Comparison of ENCODE assay signal across 8 mouse cellular contexts in genomic region chr15:96488941-96489786, GRCm38 (mm10). TPM values are rescaled to one million over a fixed set of nuclear protein-coding genes. Genes with fewer than 3 reads are reported as not detected.
DNase-seq lines count a peak whose midpoint lies in the region; ATAC-seq and TF ChIP-seq lines count a peak whose summit lies in the region.

No protein-coding gene starts in this region.

- peaks cover 5% of the 10 kb centered on the region; the same call in 1 of the 2 replicates for H3K4me1 ChIP-seq in heart, embryonic 11.5 days (ENCODE audit: control insufficient read depth, insufficient read depth, low read length)
- H3K4me1 ChIP-seq in ES-E14 (ENCODE audit: control insufficient read depth in 2 of 2, insufficient read depth in 2 of 2, low read length in 2 of 2, poor library complexity in 1 of 2) = peaks cover 6 to 17% of the 10 kb centered on the region in 2 experiments
- H3K4me1 ChIP-seq in hindbrain, embryonic 13.5 days (replicated peaks) = peaks cover 39% of the 10 kb centered on the region
- H3K4me1 ChIP-seq in stomach, embryonic 14.5 days (ENCODE audit: control insufficient read depth, insufficient read depth, low read length) = peaks cover 7% of the 10 kb centered on the region; the same call in 1 of the 2 replicates

- H3K4me2 ChIP-seq in heart, embryonic 11.5 days = peak overlapping the region; percentile 33
- H3K4me2 ChIP-seq in hindbrain, embryonic 13.5 days = peak overlapping the region; percentile 35
- H3K4me2 ChIP-seq in stomach, embryonic 14.5 days (replicated peaks; ENCODE audit: low read depth, low read length) = peak overlapping the region; percentile 28

- WGBS in heart, embryonic 11.5 days (ENCODE audit: insufficient replicate concordance) = 31% methylated on average over 20 of the region's 20 CpGs
- WGBS in hindbrain, embryonic 13.5 days = 25% methylated on average over 20 of the region's 20 CpGs
- 29% methylated on average over 20 of the region's 20 CpGs for WGBS in stomach, embryonic 14.5 days

- H3K9ac ChIP-seq in heart, embryonic 11.5 days (ENCODE audit: low read depth, low read length) = no peak overlapping the region
- no peak overlapping the region for H3K9ac ChIP-seq in ES-E14 (ENCODE audit: insufficient read depth, low read depth, low read length, poor library complexity, severe bottlenecking)
- H3K9ac ChIP-seq in hindbrain, embryonic 13.5 days = no peak overlapping the region
- H3K9ac ChIP-seq in stomach, embryonic 14.5 days (replicated peaks; ENCODE audit: low read depth, low read length) = no peak overlapping the region

- in situ Hi-C loops in ES-E14 (cut with MboI; ENCODE audit: low sequenced_read_pairs in 2 of 2, unreplicated experiment in 2 of 2) = no loop called here

- H3K36me3 ChIP-seq in heart, embryonic 11.5 days (ENCODE audit: control insufficient read depth, insufficient read depth, low read length) = no peaks in the 10 kb centered on the region
- no peaks in the 10 kb centered on the region for H3K36me3 ChIP-seq in ES-E14 (ENCODE audit: control insufficient read depth, insufficient read depth, low read length, poor library complexity, severe bottlenecking)
- no peaks in the 10 kb centered on the region for H3K36me3 ChIP-seq in hindbrain, embryonic 13.5 days
- H3K36me3 ChIP-seq in stomach, embryonic 14.5 days (ENCODE audit: control insufficient read depth, insufficient read depth, low read length) = no peaks in the 10 kb centered on the region

- H3K4me3 ChIP-seq in heart, embryonic 11.5 days (ENCODE audit: low read depth, low read length) = no peak overlapping the region
- peak overlapping the region in 1 of 2 experiments; percentile 23; a peak in 2 of 4 replicates for H3K4me3 ChIP-seq in ES-E14 (ENCODE audit: insufficient read depth in 1 of 2, low read depth in 1 of 2, low read length in 2 of 2, poor library complexity in 1 of 2, severe bottlenecking in 1 of 2)
- no peak overlapping the region for H3K4me3 ChIP-seq in hindbrain, embryonic 13.5 days
- no peak overlapping the region for H3K4me3 ChIP-seq in stomach, embryonic 14.5 days (ENCODE audit: low read depth, low read length)

- no peak for ATAC-seq in heart, embryonic 11.5 days (replicated peaks; ENCODE audit: insufficient number of reproducible peaks, low FRiP score, low TSS enrichment)
- ATAC-seq in erythroid progenitor cell, adult 5-6 weeks (replicated peaks; ENCODE audit: low FRiP score, poor library complexity, severe bottlenecking) = peak; percentile 57; the same call in 1 of the 2 replicates
- 0 out of 2 replicates have a peak, but pooled peaks have one; percentile 58 for ATAC-seq in hindbrain, embryonic 13.5 days (ENCODE audit: low FRiP score)
- ATAC-seq in stomach, embryonic 14.5 days (ENCODE audit: insufficient number of reproducible peaks, insufficient read depth, low FRiP score, low read depth) = 0 out of 2 replicates have a peak, but pooled peaks have one; percentile 59

- no peaks in the 10 kb centered on the region for H3K9me3 ChIP-seq in heart, embryonic 11.5 days (replicated peaks; ENCODE audit: control insufficient read depth, low read length)
- H3K9me3 ChIP-seq in ES-E14 (ENCODE audit: control insufficient read depth, insufficient read depth, low read depth, low read length) = no peaks in the 10 kb centered on the region
- H3K9me3 ChIP-seq in hindbrain, embryonic 13.5 days = no peaks in the 10 kb centered on the region
- no peaks in the 10 kb centered on the region for H3K9me3 ChIP-seq in stomach, embryonic 14.5 days (ENCODE audit: control insufficient read depth, low read depth, low read length)

- no peaks in the 10 kb centered on the region for H3K27me3 ChIP-seq in heart, embryonic 11.5 days (ENCODE audit: control insufficient read depth, insufficient read depth, low read length)
- H3K27me3 ChIP-seq in hindbrain, embryonic 13.5 days = no peaks in the 10 kb centered on the region
- no peaks in the 10 kb centered on the region for H3K27me3 ChIP-seq in stomach, embryonic 14.5 days (ENCODE audit: control insufficient read depth, insufficient read depth, low read length)

- H3K27ac ChIP-seq in heart, embryonic 11.5 days (ENCODE audit: low read depth, low read length) = no peak overlapping the region
- no peak overlapping the region; the same call in 1 of the 2 replicates for H3K27ac ChIP-seq in ES-E14 (ENCODE audit: insufficient read depth, low read depth, low read length, poor library complexity, severe bottlenecking)
- no peak overlapping the region for H3K27ac ChIP-seq in hindbrain, embryonic 13.5 days
- H3K27ac ChIP-seq in stomach, embryonic 14.5 days (ENCODE audit: low read length) = no peak overlapping the region; the same call in 1 of the 2 replicates

- no peak for DNase-seq in heart, adult 8-10 months (ENCODE audit: low spot score)
- DNase-seq in ES-E14 (ENCODE audit: low read depth, low spot score) = peak; percentile 58
- DNase-seq in lung, postnatal 10 days = peak; percentile 47
- no peak for DNase-seq in cerebellum, postnatal 4 days (ENCODE audit: low spot score in 2 of 2)

TF ChIP-seq in ES-E14, 5 proteins besides CTCF, POLR2A, EP300 and RAD21:
- no peak for TF ChIP-seq ZNF384 (IDR thresholded peaks at IDR 0.05; ENCODE audit: low read depth, low read length)

RNA-seq across cellular contexts. Expression of gene Scaf11, which starts 28.5 kb away (rescaled TPM):
- 77.3 and 79.4 TPM in 2 replicates for polyA plus RNA-seq in heart, embryonic 11.5 days (2014; fragmentation: Nextera tagmentation; extraction: Ambion mirVana)
- total RNA-seq in heart, adult 8-10 months (2022) = 10 to 100 TPM; 47.1 to 54.5 (median 48.3) TPM
- total RNA-seq in ES-E14 (2012; rRNA removed) = 57.4 and 92.7 TPM in 2 replicates
- total RNA-seq in erythroid progenitor cell, adult 5-6 weeks (2015; ENCODE audit: low replicate concordance) = 91.4 and 99.5 TPM in 2 replicates
- total RNA-seq in erythroid progenitor cell, adult 5-6 weeks (2017; ENCODE audit: low replicate concordance) = 122 and 172 TPM in 2 replicates
- 51.1 and 54.4 TPM in 2 replicates for polyA plus RNA-seq in hindbrain, embryonic 13.5 days (2015; fragmentation: Nextera tagmentation; extraction: Ambion mirVana)
- 99.5 and 105 TPM in 2 replicates for polyA plus RNA-seq in stomach, embryonic 14.5 days (2014; fragmentation: Nextera tagmentation; extraction: Ambion mirVana)

Comparison
In these comparisons a context has a peak if more than half of its experiments do, and no peak if none do; other contexts are left out.
1. DNase-seq: peak in ES-E14 (single experiment) and lung, postnatal 10 days (single experiment); none in heart, adult 8-10 months (single experiment) and cerebellum, postnatal 4 days (0 of 2).
2. Peak in every context shown above with its lines, with median percentiles within 50 percentile points of each other: H3K4me2 ChIP-seq.